Comparison of ENCODE assay signal across 8 mouse cellular contexts in genomic region chr11:113649353-113650210, GRCm38 (mm10). TPM values are rescaled to one million over a fixed set of nuclear protein-coding genes. Genes with fewer than 3 reads are reported as not detected.
DNase-seq lines count a peak whose midpoint lies in the region; ATAC-seq and TF ChIP-seq lines count a peak whose summit lies in the region.

Gene Slc39a11, minus strand, starts transcription at chr11:113650079.

- DNase-seq in Patski (ENCODE audit: low read depth, low spot score): no peak
- peak; percentile 72 for DNase-seq in cerebellum, adult 9-11 months
- DNase-seq in frontal cortex, postnatal 36 days (ENCODE audit: low spot score in 2 of 2): peak; percentile 48 to 62
- peak; percentile 73 for DNase-seq in hindbrain, embryonic 14.5 days (ENCODE audit: low spot score)
- DNase-seq in left cerebral cortex, adult 2 months (ENCODE audit: extremely low spot score in 1 of 2, low spot score in 2 of 2): peak; percentile 63 to 69
- peak; percentile 66 for DNase-seq in right cerebral cortex, adult 18-20 months
- DNase-seq in urinary bladder, postnatal 25 days (ENCODE audit: low spot score): peak; percentile 62

- H3K4me3 ChIP-seq in hindbrain, embryonic 14.5 days (replicated peaks; ENCODE audit: low read length): peak within 1 kb of the TSS; percentile 89
- H3K4me3 ChIP-seq in left cerebral cortex, adult 2 months: peak within 1 kb of the TSS; percentile 99
- H3K4me3 ChIP-seq in macrophage (ENCODE audit: inconsistent target): peak within 1 kb of the TSS; percentile 67

- H3K36me3 ChIP-seq in hindbrain, embryonic 14.5 days (replicated peaks; ENCODE audit: control insufficient read depth, insufficient read depth): peaks cover 26% of the 10 kb centered on the region
- H3K36me3 ChIP-seq in macrophage (ENCODE audit: inconsistent target): peaks cover 29% of the 10 kb centered on the region

- peak within 1 kb of the TSS; percentile 56 for H3K4me2 ChIP-seq in hindbrain, embryonic 14.5 days (replicated peaks)

- in situ Hi-C loops in Patski (cut with MboI; ENCODE audit: low pct_unique_long_range_greater_than_20kb): loop anchor here (5.0 to 25.0 kb wide), 3 partner anchors 163 to 1487 kb away; no protein-coding TSS in a partner anchor

- WGBS in hindbrain, embryonic 14.5 days: under 1% methylated on average over 74 of the region's 91 CpGs
- WGBS in macrophage (ENCODE audit: missing documents): 0% methylated on average over 62 of the region's 91 CpGs

- H3K79me2 ChIP-seq in macrophage (ENCODE audit: inconsistent target): peaks cover 4% of the 10 kb centered on the region; the same call in 1 of the 2 replicates

- no peaks in the 10 kb centered on the region for H3K9me3 ChIP-seq in hindbrain, embryonic 14.5 days (ENCODE audit: control insufficient read depth, low read length)

- peaks cover 14% of the 10 kb centered on the region for H3K4me1 ChIP-seq in hindbrain, embryonic 14.5 days (replicated peaks; ENCODE audit: control insufficient read depth, insufficient read depth, low read length)

- peak within 1 kb of the TSS; percentile 95 for H3K9ac ChIP-seq in hindbrain, embryonic 14.5 days

- intact Hi-C loops in left cerebral cortex, adult 2 months (cut with DNase I): loop anchor here (1.0 to 2.0 kb wide), 2 partner anchors 35 to 161 kb away; partner anchors contain the start of genes D11Wsu47e and Fam104a

- CTCF ChIA-PET in Patski (lab: Charles Lee): interaction anchor here (1.0 to 2.3 kb wide), 2 partner anchors 29 to 162 kb away, joined by 3 to 4 read pairs; no protein-coding TSS in a partner anchor

- ATAC-seq in Patski: peak; percentile 37
- peak; percentile 80 for ATAC-seq in hindbrain, embryonic 14.5 days (ENCODE audit: low FRiP score)

- no peak for TF ChIP-seq CTCF in Patski (IDR thresholded peaks at IDR 0.05)
- no peak; the same call in 1 of the 2 replicates for TF ChIP-seq CTCF in left cerebral cortex, adult 2 months (IDR thresholded peaks at IDR 0.05)

- POLR2A ChIA-PET in Patski (lab: Charles Lee): interaction anchor here (1.0 kb wide), 1 partner anchor 353 kb away, joined by 3 read pairs; no protein-coding TSS in a partner anchor

- peak within 1 kb of the TSS; percentile 94 for H3K27ac ChIP-seq in hindbrain, embryonic 14.5 days
- H3K27ac ChIP-seq in left cerebral cortex, adult 2 months: peak within 1 kb of the TSS; percentile 99
- peak within 1 kb of the TSS; percentile 17; the same call in 1 of the 2 replicates for H3K27ac ChIP-seq in macrophage

- no peaks in the 10 kb centered on the region for H3K27me3 ChIP-seq in Patski
- H3K27me3 ChIP-seq in hindbrain, embryonic 14.5 days (ENCODE audit: control insufficient read depth, insufficient read depth, low read length): no peaks in the 10 kb centered on the region

RNA-seq across cellular contexts. Expression of gene Slc39a11, which starts in this region (rescaled TPM):
- 22.4 TPM for polyA plus RNA-seq in Patski (2021)
- 25.5 and 30.2 TPM in 2 replicates for polyA plus RNA-seq in hindbrain, embryonic 14.5 days (2014; fragmentation: Nextera tagmentation; extraction: Ambion mirVana)
- 10 to 100 TPM; 12.4 to 13.3 TPM for total RNA-seq in left cerebral cortex, adult 2 months (2021)
- 10 to 100 TPM in 25 of 26 experiments, 1 to 10 TPM in 1; 9.0 to 47.0 (median 27.2) TPM for total RNA-seq in macrophage (2018; cell fraction: chromatin; rRNA removed)
- total RNA-seq in macrophage (2018; cell fraction: cytosol; rRNA removed): 10 to 100 TPM; 21.9 to 44.2 (median 30.4) TPM
- total RNA-seq in macrophage (2018; cell fraction: nucleus; rRNA removed): 10 to 100 TPM; 17.8 to 47.8 (median 28.3) TPM
- polyA plus RNA-seq in macrophage (2018): 21.0 to 39.9 TPM (median 35.9 TPM) in 3 replicates

Comparison
In these comparisons a context has a peak if more than half of its experiments do, and no peak if none do; other contexts are left out.
1. H3K27ac ChIP-seq: peak in every context shown above with its lines; median percentile 99 in left cerebral cortex, adult 2 months; 94 in hindbrain, embryonic 14.5 days; 17 in macrophage.